Mouse (Mus musculus) embryonic facial prominence, embryonic 14.5 days (tissue): ENCODE measurements around the gene Naa60. TPM values are rescaled to one million over a fixed set of nuclear protein-coding genes. Genes with fewer than 3 reads are reported as not detected.

Experiments
- ATAC-seq: fragments of 200-750 bp; cut with Nextera tagmentation; 2 replicates; pipeline ENCODE4 v1.8.0; 2017; ENCODE audit warnings: low read depth, moderate number of reproducible peaks, moderate TSS enrichment
- DNase-seq: peaks from one replicate; pipeline ENCODE4 v3.0.0-alpha.2; 2015; ENCODE audit warnings: low spot score
- H3K27ac ChIP-seq: fragments of 300-500 bp; sonication (generic); replicated peaks from 2 replicates; pipeline ENCODE4 v1.5.1; 2014; ENCODE audit warnings: low read depth, mild to moderate bottlenecking, low read length, moderate library complexity
- H3K27me3 ChIP-seq: fragments of 300-500 bp; sonication (generic); replicated peaks from 2 replicates; pipeline ENCODE4 v1.6.1; 2014; ENCODE audit warnings: low read length; ENCODE audit not compliant: control insufficient read depth, insufficient read depth
- H3K36me3 ChIP-seq: fragments of 300-500 bp; sonication (generic); 2 replicates; pipeline ENCODE4 v1.6.1; 2014; ENCODE audit warnings: low read length, mixed read lengths; ENCODE audit not compliant: control insufficient read depth, insufficient read depth
- H3K4me1 ChIP-seq: fragments of 300-500 bp; sonication (generic); 2 replicates; pipeline ENCODE4 v1.6.1; 2014; ENCODE audit warnings: antibody characterized with exemption, low read length; ENCODE audit not compliant: control insufficient read depth, insufficient read depth
- H3K4me2 ChIP-seq: fragments of 300-500 bp; sonication (generic); 2 replicates; pipeline ENCODE4 v1.6.1; 2014; ENCODE audit warnings: low read depth, mild to moderate bottlenecking, low read length, moderate library complexity, mixed read lengths
- H3K4me3 ChIP-seq: fragments of 300-500 bp; sonication (generic); 2 replicates; pipeline ENCODE4 v1.5.1; 2014; ENCODE audit warnings: low read depth, mild to moderate bottlenecking, low read length
- H3K9ac ChIP-seq: fragments of 300-500 bp; sonication (generic); 2 replicates; pipeline ENCODE4 v1.6.1; 2014; ENCODE audit warnings: low read depth, mild to moderate bottlenecking, low read length, moderate library complexity, mixed read lengths
- H3K9me3 ChIP-seq: fragments of 300-500 bp; sonication (generic); 2 replicates; pipeline ENCODE4 v1.6.1; 2016; ENCODE audit warnings: low read length; ENCODE audit not compliant: control insufficient read depth
- WGBS: fragments of 180-500 bp; shearing (Covaris S2); extraction: QIAGEN DNeasy Blood & Tissue Kit; methylation state at CpG from one replicate; pipeline ENCODE4 v1.1.7; 2014; 5-methylcytosine and 5-hydroxymethylcytosine counted together
- polyA plus RNA-seq: library from polyadenylated mRNA; unstranded; fragments of >200 nt; fragmentation: Nextera tagmentation; extraction: Ambion mirVana; gene quantifications from 2 replicates; pipeline ENCODE4 v1.2.1, GENCODE M21; 2014

Naa60 gene
- polyA plus RNA-seq, 1 experiment from 2014 or later: 55.4 TPM

- Histone ChIP-seq H3K4me1 (no peaks in the 10 kb centered on the region), H3K27ac (no peak overlapping the region), H3K9ac (no peak overlapping the region), H3K4me2 (no peak overlapping the region), H3K36me3 (peaks cover 54% of the 10 kb centered on the region), H3K4me3 (no peak overlapping the region), H3K27me3 (no peaks in the 10 kb centered on the region), H3K9me3 (no peaks in the 10 kb centered on the region)
- no peak for ATAC-seq
- DNase-seq: no peak
- 93% methylated on average over 1 of the region's 1 CpGs for WGBS
Measured at GRCm38 (mm10) chr16:3896553-3896952, 24.4 kb downstream of the Naa60 start.

GRCm38 (mm10) chr16:3907471-3907870 lies 35.3 kb downstream of the Naa60 start:
- ATAC-seq (no peak), DNase-seq (no peak)
- H3K27me3 ChIP-seq: no peaks in the 10 kb centered on the region
- 78% methylated on average over 2 of the region's 2 CpGs for WGBS
- no peak overlapping the region for H3K27ac ChIP-seq
- peaks cover 47% of the 10 kb centered on the region for H3K36me3 ChIP-seq
- no peak overlapping the region for H3K9ac ChIP-seq
- H3K4me1 ChIP-seq: peaks cover 5% of the 10 kb centered on the region; the same call in 1 of the 2 replicates
- no peaks in the 10 kb centered on the region for H3K9me3 ChIP-seq
- no peak overlapping the region for H3K4me2 ChIP-seq
- H3K4me3 ChIP-seq: no peak overlapping the region

- no peaks in the 10 kb centered on the region for H3K27me3 ChIP-seq
- H3K27ac ChIP-seq: peak within 1 kb of the TSS; percentile 70
- peak within 1 kb of the TSS; percentile 71 for H3K4me2 ChIP-seq
- no peaks in the 10 kb centered on the region for H3K9me3 ChIP-seq
- DNase-seq (peak; percentile 97), ATAC-seq (peak; percentile 97)
- peak within 1 kb of the TSS; percentile 83 for H3K9ac ChIP-seq
- H3K36me3 ChIP-seq: peaks cover 48% of the 10 kb centered on the region
- under 1% methylated on average over 33 of the region's 33 CpGs for WGBS
- H3K4me1 ChIP-seq: peaks cover 5% of the 10 kb centered on the region; the same call in 1 of the 2 replicates
- H3K4me3 ChIP-seq: peak within 1 kb of the TSS; percentile 67
Measured at GRCm38 (mm10) chr16:3908537-3909111, 36.4 kb downstream of the Naa60 start, which contains the start of the genes 1700037C18Rik and Cluap1. TSS of gene 1700037C18Rik (minus strand) at chr16:3908689. TSS of gene Cluap1 (plus strand) at chr16:3908801.

- Histone ChIP-seq H3K27me3 (no peaks in the 10 kb centered on the region), H3K36me3 (peaks cover 46% of the 10 kb centered on the region), H3K4me1 (peaks cover 5% of the 10 kb centered on the region; the same call in 1 of the 2 replicates), H3K9ac (peak overlapping the region; percentile 83), H3K4me2 (peak overlapping the region; percentile 71), H3K4me3 (peak overlapping the region; percentile 67), H3K27ac (0 out of 2 replicates have a peak overlapping the region, but pooled peaks have one; percentile 70), H3K9me3 (no peaks in the 10 kb centered on the region)
- DNase-seq (no peak), ATAC-seq (no peak)
- 7% methylated on average over 20 of the region's 20 CpGs for WGBS
Measured at GRCm38 (mm10) chr16:3909118-3909517, 36.9 kb downstream of the Naa60 start.

GRCm38 (mm10) chr16:3920756-3921155 lies 48.6 kb downstream of the Naa60 start:
- ATAC-seq (no peak), DNase-seq (no peak)
- 89% methylated on average over 2 of the region's 2 CpGs for WGBS
- Histone ChIP-seq H3K27me3 (no peaks in the 10 kb centered on the region), H3K9me3 (no peaks in the 10 kb centered on the region), H3K27ac (no peak overlapping the region), H3K36me3 (peaks cover 66% of the 10 kb centered on the region), H3K4me1 (peaks cover 7% of the 10 kb centered on the region; the same call in 1 of the 2 replicates), H3K9ac (no peak overlapping the region), H3K4me2 (no peak overlapping the region), H3K4me3 (no peak overlapping the region)

- peaks cover 72% of the 10 kb centered on the region for H3K36me3 ChIP-seq
- peak overlapping the region; percentile 88 for H3K27ac ChIP-seq
- no peak for DNase-seq
- H3K4me3 ChIP-seq: no peak overlapping the region
- peaks cover 7% of the 10 kb centered on the region; the same call in 1 of the 2 replicates for H3K4me1 ChIP-seq
- no peak overlapping the region for H3K4me2 ChIP-seq
- no peaks in the 10 kb centered on the region for H3K9me3 ChIP-seq
- H3K27me3 ChIP-seq: no peaks in the 10 kb centered on the region
- ATAC-seq: no peak
- H3K9ac ChIP-seq: no peak overlapping the region
- WGBS: 68% methylated on average over 3 of the region's 3 CpGs
Measured at GRCm38 (mm10) chr16:3923515-3923914, 51.3 kb downstream of the Naa60 start.

GRCm38 (mm10) chr16:3923966-3924365 lies 51.8 kb downstream of the Naa60 start:
- Histone ChIP-seq H3K9me3 (no peaks in the 10 kb centered on the region), H3K4me1 (peaks cover 7% of the 10 kb centered on the region; the same call in 1 of the 2 replicates), H3K36me3 (peaks cover 74% of the 10 kb centered on the region), H3K4me3 (no peak overlapping the region), H3K4me2 (no peak overlapping the region), H3K27me3 (no peaks in the 10 kb centered on the region), H3K27ac (peak overlapping the region; percentile 88), H3K9ac (no peak overlapping the region)
- peak; percentile 91 for DNase-seq
- peak; percentile 92 for ATAC-seq
- WGBS: 22% methylated on average over 4 of the region's 4 CpGs

GRCm38 (mm10) chr16:3928582-3928981 lies 56.4 kb downstream of the Naa60 start:
- 56% methylated on average over 1 of the region's 1 CpGs for WGBS
- DNase-seq (no peak), ATAC-seq (no peak)
- H3K4me2 ChIP-seq: no peak overlapping the region
- no peaks in the 10 kb centered on the region for H3K9me3 ChIP-seq
- H3K27me3 ChIP-seq: no peaks in the 10 kb centered on the region
- peaks cover 7% of the 10 kb centered on the region; the same call in 1 of the 2 replicates for H3K4me1 ChIP-seq
- H3K36me3 ChIP-seq: peaks cover 66% of the 10 kb centered on the region
- no peak overlapping the region for H3K4me3 ChIP-seq
- no peak overlapping the region for H3K9ac ChIP-seq
- no peak overlapping the region for H3K27ac ChIP-seq

GRCm38 (mm10) chr16:3929151-3929550 lies 57.0 kb downstream of the Naa60 start:
- H3K36me3 ChIP-seq: peaks cover 69% of the 10 kb centered on the region

More at GRCm38 (mm10) chr16:3929151-3929550, 57.0 kb downstream of the Naa60 start:
- Histone ChIP-seq H3K9me3 (no peaks in the 10 kb centered on the region), H3K4me2 (no peak overlapping the region), H3K27ac (no peak overlapping the region), H3K4me3 (no peak overlapping the region), H3K9ac (no peak overlapping the region), H3K27me3 (no peaks in the 10 kb centered on the region), H3K4me1 (0 out of 2 replicates have a peak, but pooled peaks cover 3% of the 10 kb centered on the region)
- DNase-seq (peak; percentile 2), ATAC-seq (no peak)
- WGBS: 81% methylated on average over 7 of the region's 7 CpGs
